Mouse (Mus musculus) kidney, adult 18-20 months (tissue): ENCODE measurements around the gene Ano2.
A peak's percentile ranks its signal among the peaks of the same experiment; 100 is the strongest.

ENCODE experiments used
- DNase-seq: peaks from one replicate; pipeline ENCODE4 v3.0.0; 2021

Ano2 gene

GRCm38 (mm10) chr6:125690057-125690703 lies at the start of gene Ano2:
TSS of gene Ano2 (plus strand) at chr6:125690419.
- DNase-seq: no peak

- no peak for DNase-seq
Measured at GRCm38 (mm10) chr6:125640486-125640885, 49.7 kb upstream of the Ano2 start.

- no peak for DNase-seq
Measured at GRCm38 (mm10) chr6:125641146-125641545, 49.1 kb upstream of the Ano2 start.

- DNase-seq: no peak
Measured at GRCm38 (mm10) chr6:125648964-125649363, 41.3 kb upstream of the Ano2 start.

GRCm38 (mm10) chr6:125651335-125651734 lies 38.9 kb upstream of the Ano2 start:
- no peak for DNase-seq

GRCm38 (mm10) chr6:125653416-125653815 lies 36.8 kb upstream of the Ano2 start:
- DNase-seq: no peak

GRCm38 (mm10) chr6:125656921-125657320 lies 33.3 kb upstream of the Ano2 start:
- no peak for DNase-seq

- no peak for DNase-seq
Measured at GRCm38 (mm10) chr6:125657966-125658365, 32.3 kb upstream of the Ano2 start.

GRCm38 (mm10) chr6:125661106-125661877 lies 28.9 kb upstream of the Ano2 start:
- DNase-seq: peak; percentile 70

- no peak for DNase-seq
Measured at GRCm38 (mm10) chr6:125663906-125664305, 26.3 kb upstream of the Ano2 start.

GRCm38 (mm10) chr6:125671835-125672234 lies 18.4 kb upstream of the Ano2 start:
- DNase-seq: no peak

GRCm38 (mm10) chr6:125678492-125678891 lies 11.7 kb upstream of the Ano2 start:
- no peak for DNase-seq

- DNase-seq: no peak
Measured at GRCm38 (mm10) chr6:125680613-125681012, 9.6 kb upstream of the Ano2 start.

GRCm38 (mm10) chr6:125685420-125685819 lies 4.8 kb upstream of the Ano2 start:
- no peak for DNase-seq

GRCm38 (mm10) chr6:125687986-125688385 lies 2.2 kb upstream of the Ano2 start:
- no peak for DNase-seq

- no peak for DNase-seq
Measured at GRCm38 (mm10) chr6:125701146-125701545, 10.9 kb downstream of the Ano2 start.

GRCm38 (mm10) chr6:125711261-125711660 lies 21.0 kb downstream of the Ano2 start:
- no peak for DNase-seq

GRCm38 (mm10) chr6:125726408-125726807 lies 36.2 kb downstream of the Ano2 start:
- no peak for DNase-seq

GRCm38 (mm10) chr6:125727484-125727911 lies 37.3 kb downstream of the Ano2 start:
- no peak for DNase-seq

GRCm38 (mm10) chr6:125729471-125729870 lies 39.3 kb downstream of the Ano2 start:
- DNase-seq: no peak

- no peak for DNase-seq
Measured at GRCm38 (mm10) chr6:125729986-125730535, 39.8 kb downstream of the Ano2 start.

GRCm38 (mm10) chr6:125737511-125738285 lies 47.5 kb downstream of the Ano2 start:
- DNase-seq: no peak
